Mouse (Mus musculus): ENCODE results near the gene Trim6. TPM values are rescaled to one million over a fixed set of nuclear protein-coding genes. Genes with fewer than 3 reads are reported as not detected.

Trim6 gene
- polyA plus RNA-seq, 3 experiments from 2014 or later: 1.4 to 2.2 TPM; not detected in 1

Other genes starting within 250 kb of the Trim6 start
- gene Olfr635, start 247.6 kb upstream of the Trim6 start, polyA plus RNA-seq (2017; shearing (Covaris generic)): under 1 TPM in 1 of 3 experiments, not detected in 2; 0.07 TPM
- gene Olfr638, start 220.0 kb upstream of the Trim6 start, polyA plus RNA-seq (2017; shearing (Covaris generic)): not detected
- gene Olfr639, start 201.5 kb upstream of the Trim6 start, polyA plus RNA-seq (2017; shearing (Covaris generic)): not detected
- gene Olfr640, start 193.2 kb upstream of the Trim6 start, polyA plus RNA-seq (2017; shearing (Covaris generic)): not detected
- gene Olfr641, start 183.3 kb upstream of the Trim6 start, polyA plus RNA-seq (2017; shearing (Covaris generic)): not detected
- not detected for gene Olfr642, start 166.1 kb upstream of the Trim6 start, polyA plus RNA-seq (2017; shearing (Covaris generic))
- gene 4930516K23Rik, start 157.3 kb upstream of the Trim6 start, polyA plus RNA-seq (2017; shearing (Covaris generic)): not detected
- not detected for gene Olfr644, start 146.9 kb upstream of the Trim6 start, polyA plus RNA-seq (2017; shearing (Covaris generic))
- not detected for gene Olfr645, start 133.3 kb upstream of the Trim6 start, polyA plus RNA-seq (2017; shearing (Covaris generic))
- gene Olfr646, start 113.9 kb upstream of the Trim6 start, polyA plus RNA-seq (2017; shearing (Covaris generic)): not detected
- not detected for gene Ubqln5, start 89.0 kb upstream of the Trim6 start, polyA plus RNA-seq (2017; shearing (Covaris generic))
- gene Olfr643, start 81.4 kb upstream of the Trim6 start, polyA plus RNA-seq (2017; shearing (Covaris generic)): not detected
- not detected for gene Ubqln3, start 75.5 kb upstream of the Trim6 start, polyA plus RNA-seq (2017; shearing (Covaris generic))
- gene Ubqlnl, start 68.2 kb upstream of the Trim6 start, polyA plus RNA-seq (2017; shearing (Covaris generic)): not detected
- gene Olfm5, start 54.0 kb upstream of the Trim6 start, polyA plus RNA-seq (2017; shearing (Covaris generic)): not detected
- gene Olfr648, start 35.4 kb upstream of the Trim6 start, polyA plus RNA-seq (2017; shearing (Covaris generic)): under 1 TPM; 0.20 to 0.50 (median 0.25) TPM
- not detected for gene Olfr649, start 22.8 kb upstream of the Trim6 start, polyA plus RNA-seq (2017; shearing (Covaris generic))
- gene Trim34a, start 25.7 kb downstream of the Trim6 start, polyA plus RNA-seq (2017; shearing (Covaris generic)): 10 to 100 TPM; 50.1 to 60.0 (median 60.0) TPM
- gene Trim5, start 69.3 kb downstream of the Trim6 start, polyA plus RNA-seq (2017; shearing (Covaris generic)): 10 to 100 TPM; 24.5 to 43.4 (median 41.7) TPM
- 100 to 1,000 TPM; 110 to 206 (median 165) TPM for gene Trim12a, start 96.7 kb downstream of the Trim6 start, polyA plus RNA-seq (2017; shearing (Covaris generic))
- gene Trim34b, start 110.7 kb downstream of the Trim6 start, polyA plus RNA-seq (2017; shearing (Covaris generic)): 1 to 10 TPM in 2 of 3 experiments, under 1 TPM in 1; 0.57 to 2.0 (median 1.7) TPM
- gene Trim12c, start 134.6 kb downstream of the Trim6 start, polyA plus RNA-seq (2017; shearing (Covaris generic)): 10 to 100 TPM; 14.6 to 21.1 (median 15.5) TPM
- gene Trim30b, start 151.1 kb downstream of the Trim6 start, polyA plus RNA-seq (2017; shearing (Covaris generic)): 1 to 10 TPM in 1 of 3 experiments, under 1 TPM in 2; 0.35 to 1.1 (median 0.69) TPM
- under 1 TPM; 0.21 to 0.33 (median 0.32) TPM for gene Trim30c, start 182.0 kb downstream of the Trim6 start, polyA plus RNA-seq (2017; shearing (Covaris generic))
- gene Trim30a, start 246.4 kb downstream of the Trim6 start, polyA plus RNA-seq (2017; shearing (Covaris generic)): 10 to 100 TPM; 72.9 to 76.3 (median 75.4) TPM

Measured in inflammation-experienced regulatory T-cells, adult 6 months (primary cell).